Mouse (Mus musculus) v-Abl transformed pro-B cells (cell line): ENCODE measurements around the gene Scfd2.

Experiments used
- in situ Hi-C, 2 experiments: fragments of 400-800 bp; cut with MboI; formaldehyde crosslinking; loops; one replicate each; pipeline ENCODE4 v1.15.1; 2025; ENCODE audit not compliant: unreplicated experiment in 2 of 2

Gene Scfd2

GRCm38 (mm10) chr5:74194027-74194840 is 337.3 kb downstream of the Scfd2 start:
- in situ Hi-C loops, result no loop called here

- in situ Hi-C loops, result no loop called here
Observed at GRCm38 (mm10) chr5:74193626-74194025, 337.9 kb downstream of the Scfd2 start.

- in situ Hi-C loops, result no loop called here
Observed at GRCm38 (mm10) chr5:74193008-74193407, 338.6 kb downstream of the Scfd2 start.

DNA sequence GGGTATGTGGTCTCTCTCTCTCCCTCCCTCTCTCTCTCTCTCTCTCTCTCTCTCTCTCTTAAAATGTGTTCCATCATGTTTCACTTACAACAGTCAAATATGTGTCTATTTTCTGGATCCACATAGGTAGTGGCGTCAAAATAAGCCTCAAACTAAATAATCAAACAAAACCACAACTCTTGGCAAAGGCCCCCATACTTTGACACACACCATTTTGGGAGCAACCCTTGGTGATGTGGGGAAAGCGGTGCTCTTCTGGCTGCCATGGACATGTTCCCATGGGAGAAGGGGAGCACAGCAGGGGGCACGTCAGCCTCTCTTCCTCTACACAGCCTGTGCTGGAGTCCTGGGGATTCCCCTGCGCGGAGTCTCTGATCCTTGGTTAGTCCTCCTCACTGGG is 340.6 kb downstream of the Scfd2 start:
- in situ Hi-C loops, result no loop called here

GRCm38 (mm10) chr5:74190161-74190491 is 341.4 kb downstream of the Scfd2 start:
- in situ Hi-C loops, result no loop called here

- in situ Hi-C loops, result no loop called here
Observed at GRCm38 (mm10) chr5:74189484-74190160, 341.9 kb downstream of the Scfd2 start.

DNA sequence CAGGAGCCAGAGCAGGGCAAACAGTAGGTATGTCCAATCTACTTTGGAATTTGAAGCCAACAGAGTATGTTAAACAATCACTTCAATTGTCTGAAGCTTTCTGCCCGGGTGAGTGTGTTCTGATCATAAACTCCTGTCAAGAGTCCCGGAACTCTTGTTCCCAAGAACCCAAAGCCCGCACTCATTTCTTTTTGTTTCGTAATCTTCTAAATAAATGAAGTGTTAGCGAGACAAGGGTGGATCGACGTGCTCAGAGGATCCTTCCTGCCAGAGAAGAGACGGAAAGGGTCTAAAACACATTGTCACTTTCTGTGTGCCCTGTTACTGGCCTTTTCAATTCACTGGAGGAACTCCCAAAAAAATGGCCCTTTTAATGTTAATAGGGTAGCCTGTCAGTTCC is 342.7 kb downstream of the Scfd2 start:
- in situ Hi-C loops, result no loop called here

DNA sequence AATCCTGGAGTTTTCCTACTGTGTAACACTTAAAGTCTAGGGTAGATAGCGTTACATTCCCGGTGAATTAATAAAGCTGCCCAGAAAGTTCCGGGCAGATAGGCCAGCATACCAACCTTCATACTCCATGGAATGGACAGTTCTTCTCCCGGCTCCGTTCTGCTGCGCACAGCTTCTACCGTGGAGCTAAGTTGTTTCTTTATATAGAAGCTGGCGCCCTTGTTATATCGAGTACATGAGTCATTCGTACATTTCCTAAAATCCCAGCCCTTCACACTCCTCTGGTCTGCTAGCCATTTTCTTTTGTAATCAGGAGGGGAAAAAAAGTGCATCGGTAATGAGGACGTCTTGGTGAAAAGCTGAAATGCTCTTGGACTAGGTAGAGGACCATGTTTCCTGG is 343.5 kb downstream of the Scfd2 start:
- in situ Hi-C loops, result no loop called here

DNA sequence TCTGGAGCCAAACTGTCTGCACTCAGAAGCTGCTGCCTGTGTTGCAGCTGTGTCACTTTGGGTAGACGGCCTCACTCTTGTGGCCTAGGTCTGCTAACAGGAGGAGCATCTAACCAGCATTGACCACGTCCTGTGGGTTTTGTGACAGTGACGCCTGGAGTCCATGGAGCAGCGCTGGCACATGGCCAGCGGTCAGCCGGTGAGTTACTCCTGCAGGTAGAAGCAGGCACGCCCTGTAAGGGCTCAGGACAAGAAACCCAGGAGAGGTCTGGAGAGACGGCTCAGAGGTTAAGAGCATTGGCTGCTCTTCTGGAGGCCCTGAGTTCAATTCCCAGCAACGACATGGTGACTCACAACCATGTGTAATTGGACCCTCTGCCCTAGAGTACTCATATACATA is 347.0 kb downstream of the Scfd2 start:
- in situ Hi-C loops, result no loop called here

GRCm38 (mm10) chr5:74183118-74183517 is 348.4 kb downstream of the Scfd2 start:
- in situ Hi-C loops, result no loop called here

DNA sequence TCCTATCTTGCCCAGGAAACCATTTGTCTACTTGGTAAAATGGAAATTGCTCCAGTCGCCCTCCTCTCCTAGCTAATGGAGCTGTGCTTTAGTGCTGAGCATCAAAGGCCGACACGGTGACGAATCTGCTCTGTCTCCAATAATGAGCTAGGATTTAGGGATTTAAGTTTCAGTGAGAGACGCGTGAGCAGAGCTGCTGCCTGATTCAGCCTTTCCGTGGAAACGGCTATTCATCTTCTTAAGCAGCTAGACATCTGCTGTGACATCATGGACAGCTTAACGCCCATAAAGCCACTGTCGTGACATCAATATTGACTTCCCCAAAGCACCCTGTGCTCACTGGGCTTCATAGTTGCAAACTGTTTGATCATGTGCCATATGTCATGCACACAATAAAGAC is 351.3 kb downstream of the Scfd2 start:
- in situ Hi-C loops, result no loop called here

- in situ Hi-C loops, result no loop called here
Observed at GRCm38 (mm10) chr5:74175526-74176270, 355.9 kb downstream of the Scfd2 start.

DNA sequence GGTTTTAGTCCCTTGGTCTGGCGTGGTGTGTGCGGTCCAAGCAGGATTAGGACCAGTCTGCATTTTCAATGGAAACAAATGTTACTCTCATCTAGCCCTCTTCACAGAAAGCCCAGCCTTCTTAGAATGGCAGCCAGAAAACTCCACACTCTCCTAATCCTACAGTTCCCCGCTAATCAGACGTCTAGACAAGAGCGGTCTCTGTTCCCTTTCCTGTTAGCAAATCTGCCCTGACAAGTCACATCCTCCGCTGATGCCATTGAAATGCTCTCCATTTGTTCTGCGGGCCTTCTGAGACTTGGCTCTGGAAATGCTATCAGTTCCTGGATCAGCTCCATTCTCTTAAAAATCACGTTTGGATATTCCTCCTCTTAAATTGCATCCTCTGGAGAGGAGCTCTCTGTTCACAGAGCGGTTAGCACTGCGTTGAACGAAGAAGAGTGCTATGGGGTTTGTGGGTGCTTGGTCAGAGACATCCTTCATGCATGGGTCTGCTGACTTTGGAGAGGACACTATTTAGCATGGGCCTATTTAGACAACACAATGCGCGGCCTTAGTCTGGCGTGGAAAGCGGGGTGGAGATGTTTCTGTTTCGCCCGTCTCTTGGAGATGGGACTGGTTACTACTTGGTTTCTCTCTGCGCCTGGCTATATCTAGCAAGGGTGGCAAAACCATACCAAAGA is 358.3 kb downstream of the Scfd2 start:
- in situ Hi-C loops, result no loop called here

GRCm38 (mm10) chr5:74172208-74172607 is 359.4 kb downstream of the Scfd2 start:
- in situ Hi-C loops, result no loop called here

GRCm38 (mm10) chr5:74171768-74172167 is 359.8 kb downstream of the Scfd2 start:
- in situ Hi-C loops, result no loop called here

DNA sequence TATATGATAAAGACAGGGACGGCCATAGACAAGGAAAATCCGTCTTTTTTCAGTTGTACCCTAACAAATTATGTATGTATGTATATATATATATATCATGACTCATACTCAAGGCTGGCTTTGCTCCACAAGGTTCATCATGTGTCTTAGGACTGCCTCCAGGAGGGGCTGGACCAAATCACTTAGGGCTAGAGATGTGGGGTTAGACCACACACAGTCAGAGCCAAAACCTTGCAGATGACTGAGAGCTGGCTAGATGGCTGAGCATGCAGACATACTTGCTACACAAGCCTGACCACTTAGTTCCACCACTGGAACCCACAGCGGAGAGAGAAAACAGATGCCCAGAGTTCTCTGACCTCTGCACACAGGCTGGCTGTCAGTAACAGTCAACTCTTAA is 363.5 kb downstream of the Scfd2 start:
- in situ Hi-C loops, result no loop called here

GRCm38 (mm10) chr5:74166642-74167041 is 364.9 kb downstream of the Scfd2 start:
- in situ Hi-C loops, result no loop called here

GRCm38 (mm10) chr5:74164547-74164946 is 367.0 kb downstream of the Scfd2 start:
- in situ Hi-C loops, result no loop called here

GRCm38 (mm10) chr5:74163141-74163540 is 368.4 kb downstream of the Scfd2 start:
- in situ Hi-C loops, result no loop called here

GRCm38 (mm10) chr5:74162013-74162412 is 369.5 kb downstream of the Scfd2 start:
- in situ Hi-C loops, result no loop called here

DNA sequence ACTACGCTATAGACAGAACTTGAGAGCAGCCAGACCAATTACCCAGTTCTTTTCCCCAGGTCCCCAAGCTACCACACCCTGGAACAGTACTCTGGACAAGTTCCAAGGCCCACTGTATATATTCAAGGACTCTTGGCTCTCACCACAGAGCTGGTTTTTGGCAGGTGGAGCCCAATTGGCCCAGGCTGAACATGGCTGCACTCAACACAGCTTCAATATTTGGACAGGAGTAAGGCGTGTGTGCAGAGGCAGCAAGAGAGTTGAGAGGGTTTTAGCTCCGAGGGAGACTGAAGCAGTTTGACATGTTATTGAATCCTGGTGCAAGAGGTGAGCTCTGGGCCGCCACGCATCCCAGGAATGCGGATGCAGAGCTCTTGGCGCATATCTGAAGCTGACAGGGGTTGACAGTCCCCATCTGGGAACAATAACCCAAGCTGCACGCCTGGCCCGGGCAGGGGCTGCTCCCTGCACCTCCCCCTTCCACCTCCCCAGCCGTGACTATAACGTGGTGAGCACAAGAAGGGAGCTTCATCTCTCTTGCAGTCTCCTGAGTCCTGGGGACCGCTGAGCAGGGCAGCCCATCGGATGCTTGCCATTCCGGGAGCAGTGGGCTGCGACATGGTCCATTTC is 370.1 kb downstream of the Scfd2 start:
- in situ Hi-C loops, result no loop called here
